Mouse (Mus musculus): ENCODE results near the gene 4930442H23Rik. TPM values are rescaled to one million over a fixed set of nuclear protein-coding genes. Genes with fewer than 3 reads are reported as not detected.

Gene 4930442H23Rik
- polyA plus RNA-seq, 1 experiment from 2014 or later = not detected

DNA sequence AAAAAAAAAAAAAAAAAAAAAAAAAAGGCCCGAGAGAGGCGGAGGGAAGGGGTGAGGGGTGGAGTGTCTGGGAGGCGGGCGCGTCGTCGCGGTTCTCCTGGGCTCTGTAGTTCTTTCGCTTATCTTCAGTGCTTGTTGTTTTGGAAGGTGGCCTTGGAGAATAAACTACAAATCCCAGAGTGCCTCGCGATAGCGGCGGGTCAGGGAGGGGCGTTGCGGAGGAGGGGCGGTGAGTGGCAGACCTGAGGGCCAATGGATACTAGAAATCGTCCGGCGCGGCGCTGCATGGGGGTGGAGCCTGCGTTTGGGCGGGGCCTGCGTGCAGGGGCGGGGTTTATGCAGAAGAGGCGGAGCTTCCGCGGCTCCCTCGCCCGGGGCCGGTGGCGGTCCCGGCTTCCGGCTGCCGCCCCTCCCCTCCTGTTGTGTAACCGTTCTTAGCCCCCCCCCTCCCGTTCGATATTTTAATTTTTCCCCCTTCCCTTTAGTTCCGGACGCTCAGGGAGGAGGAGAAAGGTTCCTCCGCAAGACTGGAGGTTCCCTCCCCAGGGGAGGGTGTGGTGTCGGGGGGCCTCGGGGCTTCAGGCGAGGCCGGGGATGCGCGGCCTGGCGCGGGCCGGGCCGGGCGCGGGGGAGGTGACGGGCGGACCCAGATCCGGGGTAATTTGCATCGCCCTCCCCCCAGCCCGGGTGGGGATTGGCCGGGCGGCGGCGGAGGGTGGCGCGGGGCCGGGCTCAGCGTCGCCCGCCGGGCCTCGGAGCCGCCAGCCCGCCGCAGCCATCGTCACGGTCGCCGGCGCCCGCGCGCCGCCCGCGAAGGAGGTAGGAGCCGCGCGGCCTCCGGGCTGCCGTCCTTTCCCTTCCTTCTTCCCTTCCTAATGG, 46.2 kb downstream of the 4930442H23Rik start:
- Histone ChIP-seq H3K27me3 (ENCODE audit: insufficient read depth, poor library complexity, severe bottlenecking) (peaks cover 35% of the 10 kb centered on the region), H3K4me1 (replicated peaks) (peaks cover 68% of the 10 kb centered on the region), H3K9me3 (no peaks in the 10 kb centered on the region), H3K36me3 (peaks cover 2% of the 10 kb centered on the region), H3K27ac (peak overlapping the region; percentile 98), H3K4me3 (peak overlapping the region; percentile 74)
- peak; percentile 100 for DNase-seq (ENCODE audit: low spot score)
- WGBS = under 1% methylated on average over 88 of the region's 89 CpGs

DNA sequence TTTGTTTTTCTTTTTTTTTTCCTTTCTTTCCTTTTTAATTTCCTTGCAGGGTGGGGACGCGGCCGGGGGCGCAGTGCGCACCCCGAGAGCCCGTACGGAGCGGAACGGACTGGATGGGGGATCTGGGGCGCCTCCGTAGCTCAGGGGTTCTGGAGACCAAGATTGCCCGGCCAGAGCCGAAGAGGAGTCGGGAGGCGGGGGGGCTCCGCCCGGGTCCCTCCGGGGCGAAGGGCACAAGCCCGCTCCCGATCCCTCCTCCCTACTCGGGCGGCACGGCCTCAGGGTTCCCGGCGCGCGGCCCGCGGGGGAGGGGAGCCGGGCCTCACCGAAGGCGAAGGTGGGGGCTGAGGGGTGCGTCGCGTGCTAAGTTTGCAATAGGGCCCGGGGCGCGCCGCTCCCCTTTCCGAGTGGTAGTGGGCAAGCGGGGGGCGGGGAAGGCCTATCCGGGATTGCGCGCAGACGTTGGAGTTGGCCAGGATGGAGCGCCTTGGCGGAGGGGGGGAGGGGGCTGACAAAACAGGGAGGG, 46.9 kb downstream of the 4930442H23Rik start:
- Histone ChIP-seq H3K36me3 (no peaks in the 10 kb centered on the region; the same call in 1 of the 2 replicates), H3K4me1 (replicated peaks) (peaks cover 61% of the 10 kb centered on the region), H3K9me3 (no peaks in the 10 kb centered on the region), H3K27me3 (ENCODE audit: insufficient read depth, poor library complexity, severe bottlenecking) (peaks cover 42% of the 10 kb centered on the region), H3K4me3 (peak overlapping the region; percentile 74), H3K27ac (peak overlapping the region; percentile 98)
- WGBS = under 1% methylated on average over 50 of the region's 50 CpGs
- no peak for DNase-seq (ENCODE audit: low spot score)

DNA sequence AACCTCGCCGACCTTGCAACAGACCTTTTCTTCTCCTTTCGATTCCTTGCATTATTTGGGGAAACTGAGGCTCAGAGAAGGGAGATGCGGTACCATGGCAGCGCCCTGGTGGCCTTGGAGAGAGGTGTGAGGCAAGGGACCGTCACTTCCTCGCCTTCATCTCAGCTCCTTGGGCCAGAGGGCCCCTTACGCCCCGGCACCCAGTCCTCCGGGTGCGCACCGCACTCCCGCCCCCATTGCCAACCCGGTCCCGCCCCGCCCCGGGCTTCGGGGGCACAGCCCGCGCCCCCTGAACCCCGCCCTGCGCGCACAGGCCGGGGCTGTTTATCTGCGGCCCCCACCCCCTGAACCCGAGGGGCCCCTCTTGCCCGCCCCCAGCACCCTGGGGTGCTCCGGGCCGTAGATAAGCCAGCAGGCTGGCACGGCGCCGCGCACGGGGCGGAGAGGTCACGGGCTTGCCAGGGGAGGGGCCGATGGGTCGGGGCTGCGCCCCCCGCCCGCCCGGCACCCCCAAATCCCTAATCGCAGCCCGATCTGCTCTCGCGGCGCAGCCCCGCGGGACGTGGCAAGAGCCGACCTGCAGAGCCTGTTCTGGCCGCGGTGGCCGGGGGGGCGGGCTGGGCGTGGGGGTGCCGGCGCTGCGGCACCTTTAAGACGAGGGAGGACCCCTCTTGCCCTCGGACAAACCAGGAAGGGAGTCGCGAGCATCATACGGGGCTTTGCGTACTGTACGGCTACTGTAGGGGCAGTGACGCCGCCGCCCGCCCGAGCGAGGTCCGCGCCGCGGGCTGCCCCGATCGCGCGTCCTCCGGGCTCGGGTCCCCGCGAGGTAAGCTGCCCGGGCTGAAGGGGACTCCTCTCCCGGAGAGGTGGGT, 47.6 kb downstream of the 4930442H23Rik start:
- Histone ChIP-seq H3K36me3 (no peaks in the 10 kb centered on the region; the same call in 1 of the 2 replicates), H3K27me3 (ENCODE audit: insufficient read depth, poor library complexity, severe bottlenecking) (peaks cover 46% of the 10 kb centered on the region), H3K9me3 (no peaks in the 10 kb centered on the region), H3K27ac (peak overlapping the region; percentile 98), H3K4me3 (peak overlapping the region; percentile 74), H3K4me1 (replicated peaks) (peaks cover 54% of the 10 kb centered on the region)
- peak; percentile 68 for DNase-seq (ENCODE audit: low spot score)
- WGBS = under 1% methylated on average over 86 of the region's 86 CpGs

DNA sequence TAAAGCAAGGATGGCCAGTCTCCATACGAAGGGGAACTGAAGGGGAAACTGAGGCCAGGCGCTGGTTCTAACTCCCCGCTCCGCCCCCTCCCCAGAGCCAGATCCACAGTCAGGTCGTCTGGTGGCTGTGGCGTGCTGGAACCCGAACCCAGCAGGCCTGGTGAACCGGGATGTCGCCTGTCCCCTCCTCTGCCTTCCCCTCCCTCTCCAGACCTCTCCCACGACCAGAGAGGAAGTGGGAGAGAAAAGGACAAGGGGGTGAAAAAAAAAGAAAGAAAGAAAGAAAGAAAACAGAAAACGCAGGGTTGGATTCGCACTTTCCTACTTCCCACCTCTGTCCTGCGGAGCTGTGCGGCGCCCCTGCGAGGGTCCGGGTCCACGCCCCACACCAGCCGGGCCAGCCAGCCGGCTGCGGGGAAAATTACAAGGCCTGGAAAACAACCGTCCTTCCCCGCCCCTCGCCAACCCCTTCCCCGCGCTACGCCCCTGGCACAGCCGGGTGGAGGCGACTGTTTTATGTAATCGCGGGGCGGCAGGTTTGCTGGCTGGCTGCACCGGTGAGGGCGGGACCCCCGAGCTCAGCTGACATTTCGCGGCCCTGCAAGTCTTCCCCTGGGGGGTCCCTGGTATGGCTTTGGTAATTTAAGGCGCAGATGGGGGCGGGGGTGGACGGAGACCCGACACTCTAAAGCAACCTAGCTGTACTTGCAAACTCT, 48.5 kb downstream of the 4930442H23Rik start, which contains the start of gene Zbtb7a:
TSS of gene Zbtb7a (plus strand) at position 255 of the 716 bp plus-strand sequence.
- peak within 1 kb of the TSS; percentile 74 for H3K4me3 ChIP-seq
- peak; percentile 50 for DNase-seq (ENCODE audit: low spot score)
- peak within 1 kb of the TSS; percentile 98 for H3K27ac ChIP-seq
- no peaks in the 10 kb centered on the region for H3K9me3 ChIP-seq
- no peaks in the 10 kb centered on the region; the same call in 1 of the 2 replicates for H3K36me3 ChIP-seq
- peaks cover 55% of the 10 kb centered on the region for H3K27me3 ChIP-seq (ENCODE audit: insufficient read depth, poor library complexity, severe bottlenecking)
- 2% methylated on average over 41 of the region's 41 CpGs for WGBS
- peaks cover 44% of the 10 kb centered on the region for H3K4me1 ChIP-seq (replicated peaks)

DNA sequence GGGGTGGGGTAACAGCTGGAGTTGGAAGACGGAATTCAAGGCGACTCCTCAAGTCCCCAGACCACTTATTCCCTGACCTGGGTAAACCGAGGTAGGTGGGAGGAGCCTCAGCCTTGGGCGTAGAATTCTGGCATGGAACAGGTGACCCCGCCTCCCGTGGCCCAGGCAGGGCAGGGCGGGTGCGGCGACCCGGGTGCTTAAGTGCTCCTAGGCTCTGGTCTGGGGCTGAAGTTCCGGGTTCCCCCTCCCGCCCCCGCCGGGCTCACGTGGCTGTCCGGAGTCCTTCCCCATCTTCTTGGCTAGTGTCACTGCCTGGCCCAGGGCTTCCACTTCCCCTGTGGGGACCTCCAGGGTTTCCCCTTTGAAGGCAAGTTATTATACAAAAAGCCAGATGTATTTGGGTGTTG, 49.5 kb downstream of the 4930442H23Rik start:
- Histone ChIP-seq H3K27ac (no peak overlapping the region), H3K4me3 (peak overlapping the region; percentile 74; the same call in 1 of the 2 replicates), H3K36me3 (no peaks in the 10 kb centered on the region), H3K9me3 (no peaks in the 10 kb centered on the region), H3K27me3 (ENCODE audit: insufficient read depth, poor library complexity, severe bottlenecking) (peaks cover 64% of the 10 kb centered on the region), H3K4me1 (replicated peaks) (peaks cover 42% of the 10 kb centered on the region)
- WGBS = 4% methylated on average over 16 of the region's 16 CpGs
- DNase-seq (ENCODE audit: low spot score) = no peak

Other genes with a start within 250 kb of the 4930442H23Rik start
- 7.1 and 8.6 TPM in 2 replicates for gene Gng7, start 168.9 kb downstream of the 4930442H23Rik start, polyA plus RNA-seq (2016; fragmentation: Nextera tagmentation; extraction: Ambion mirVana)
- gene Diras1, start 158.2 kb downstream of the 4930442H23Rik start, polyA plus RNA-seq (2016; fragmentation: Nextera tagmentation; extraction: Ambion mirVana) = 4.6 and 9.8 TPM in 2 replicates
- gene Slc39a3, start 146.4 kb downstream of the 4930442H23Rik start, polyA plus RNA-seq (2016; fragmentation: Nextera tagmentation; extraction: Ambion mirVana) = 16.9 and 26.7 TPM in 2 replicates
- gene Sgta, start 123.7 kb downstream of the 4930442H23Rik start, polyA plus RNA-seq (2016; fragmentation: Nextera tagmentation; extraction: Ambion mirVana) = 276 and 320 TPM in 2 replicates
- gene Thop1, start 113.8 kb downstream of the 4930442H23Rik start, polyA plus RNA-seq (2016; fragmentation: Nextera tagmentation; extraction: Ambion mirVana) = 85.4 and 106 TPM in 2 replicates
- gene Creb3l3, start 85.0 kb downstream of the 4930442H23Rik start, polyA plus RNA-seq (2016; fragmentation: Nextera tagmentation; extraction: Ambion mirVana) = 0.29 and 0.30 TPM in 2 replicates
- gene Map2k2, start 77.9 kb downstream of the 4930442H23Rik start, polyA plus RNA-seq (2016; fragmentation: Nextera tagmentation; extraction: Ambion mirVana) = 218 and 261 TPM in 2 replicates
- 9.4 and 12.4 TPM in 2 replicates for gene Zbtb7a, start 48.6 kb downstream of the 4930442H23Rik start, polyA plus RNA-seq (2016; fragmentation: Nextera tagmentation; extraction: Ambion mirVana)
- 64.1 and 72.2 TPM in 2 replicates for gene Pias4, start 15.9 kb downstream of the 4930442H23Rik start, polyA plus RNA-seq (2016; fragmentation: Nextera tagmentation; extraction: Ambion mirVana)
- 495 and 570 TPM in 2 replicates for gene Eef2, start 7.2 kb downstream of the 4930442H23Rik start, polyA plus RNA-seq (2016; fragmentation: Nextera tagmentation; extraction: Ambion mirVana)
- 58.3 and 75.6 TPM in 2 replicates for gene Dapk3, start 844 bp downstream of the 4930442H23Rik start, polyA plus RNA-seq (2016; fragmentation: Nextera tagmentation; extraction: Ambion mirVana)
- not detected in 2 replicates for gene Nmrk2, start 18.2 kb upstream of the 4930442H23Rik start, polyA plus RNA-seq (2016; fragmentation: Nextera tagmentation; extraction: Ambion mirVana)
- gene Atcay, start 47.0 kb upstream of the 4930442H23Rik start, polyA plus RNA-seq (2016; fragmentation: Nextera tagmentation; extraction: Ambion mirVana) = 7.6 and 25.9 TPM in 2 replicates
- gene Zfr2, start 49.3 kb upstream of the 4930442H23Rik start, polyA plus RNA-seq (2016; fragmentation: Nextera tagmentation; extraction: Ambion mirVana) = 5.1 and 6.7 TPM in 2 replicates
- gene Matk, start 69.1 kb upstream of the 4930442H23Rik start, polyA plus RNA-seq (2016; fragmentation: Nextera tagmentation; extraction: Ambion mirVana) = 3.9 and 4.9 TPM in 2 replicates
- gene Mrpl54, start 83.1 kb upstream of the 4930442H23Rik start, polyA plus RNA-seq (2016; fragmentation: Nextera tagmentation; extraction: Ambion mirVana) = 238 and 239 TPM in 2 replicates
- gene Apba3, start 83.1 kb upstream of the 4930442H23Rik start, polyA plus RNA-seq (2016; fragmentation: Nextera tagmentation; extraction: Ambion mirVana) = 46.2 and 54.6 TPM in 2 replicates
- 7.0 and 9.0 TPM in 2 replicates for gene Tjp3, start 107.7 kb upstream of the 4930442H23Rik start, polyA plus RNA-seq (2016; fragmentation: Nextera tagmentation; extraction: Ambion mirVana)
- gene Pip5k1c, start 109.1 kb upstream of the 4930442H23Rik start, polyA plus RNA-seq (2016; fragmentation: Nextera tagmentation; extraction: Ambion mirVana) = 62.1 and 78.5 TPM in 2 replicates
- 53.2 and 58.8 TPM in 2 replicates for gene Cactin, start 137.3 kb upstream of the 4930442H23Rik start, polyA plus RNA-seq (2016; fragmentation: Nextera tagmentation; extraction: Ambion mirVana)
- 3.3 and 3.6 TPM in 2 replicates for gene Tbxa2r, start 144.9 kb upstream of the 4930442H23Rik start, polyA plus RNA-seq (2016; fragmentation: Nextera tagmentation; extraction: Ambion mirVana)
- not detected in 2 replicates for gene Gipc3, start 159.4 kb upstream of the 4930442H23Rik start, polyA plus RNA-seq (2016; fragmentation: Nextera tagmentation; extraction: Ambion mirVana)
- 111 and 128 TPM in 2 replicates for gene Hmg20b, start 166.6 kb upstream of the 4930442H23Rik start, polyA plus RNA-seq (2016; fragmentation: Nextera tagmentation; extraction: Ambion mirVana)
- gene Mfsd12, start 173.6 kb upstream of the 4930442H23Rik start, polyA plus RNA-seq (2016; fragmentation: Nextera tagmentation; extraction: Ambion mirVana) = 9.2 and 12.9 TPM in 2 replicates
- 0.61 and 0.62 TPM in 2 replicates for gene 4930404N11Rik, start 182.0 kb upstream of the 4930442H23Rik start, polyA plus RNA-seq (2016; fragmentation: Nextera tagmentation; extraction: Ambion mirVana)
- 138 and 143 TPM in 2 replicates for gene Fzr1, start 194.7 kb upstream of the 4930442H23Rik start, polyA plus RNA-seq (2016; fragmentation: Nextera tagmentation; extraction: Ambion mirVana)
- 95.8 and 98.2 TPM in 2 replicates for gene Dohh, start 200.6 kb upstream of the 4930442H23Rik start, polyA plus RNA-seq (2016; fragmentation: Nextera tagmentation; extraction: Ambion mirVana)
- 4.0 and 4.8 TPM in 2 replicates for gene Gm48551, start 200.6 kb upstream of the 4930442H23Rik start, polyA plus RNA-seq (2016; fragmentation: Nextera tagmentation; extraction: Ambion mirVana)
- 1.0 and 2.5 TPM in 2 replicates for gene Gm48552, start 205.2 kb upstream of the 4930442H23Rik start, polyA plus RNA-seq (2016; fragmentation: Nextera tagmentation; extraction: Ambion mirVana)
- 2.7 and 3.0 TPM in 2 replicates for gene Smim24, start 209.2 kb upstream of the 4930442H23Rik start, polyA plus RNA-seq (2016; fragmentation: Nextera tagmentation; extraction: Ambion mirVana)

All from hindbrain, embryonic 10.5 days (tissue).